Comparison of ENCODE assay signal across 8 mouse cellular contexts in the genomic region with DNA sequence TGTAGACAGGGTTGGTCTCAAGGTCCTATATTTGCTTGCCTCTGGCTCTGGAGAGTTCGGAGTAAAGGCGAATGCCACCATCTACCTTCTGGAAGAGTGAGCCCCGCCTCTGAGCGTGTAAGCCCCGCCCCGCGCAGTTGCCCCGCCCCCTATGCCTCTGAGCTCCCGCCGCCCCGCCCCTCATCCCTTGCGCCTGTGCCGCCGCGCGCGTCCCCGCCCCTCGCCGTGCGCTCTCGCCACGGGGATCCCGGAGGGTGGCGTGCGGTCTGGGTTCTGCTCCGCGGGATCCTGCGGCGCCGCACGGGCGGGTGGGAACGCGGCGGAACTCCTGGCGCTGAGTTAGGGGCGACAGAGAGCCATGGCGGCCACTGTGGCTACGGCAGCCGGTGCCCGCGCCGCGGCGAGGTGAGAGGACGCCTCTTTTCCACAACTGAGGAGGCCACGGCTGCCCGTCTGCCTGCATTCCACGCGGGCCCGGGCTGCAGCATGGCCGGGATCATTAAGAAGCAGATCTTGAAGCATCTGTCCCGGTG. TPM values are rescaled to one million over a fixed set of nuclear protein-coding genes. Genes with fewer than 3 reads are reported as not detected.
DNase-seq lines count a peak whose midpoint lies in the region; ATAC-seq lines count a peak whose summit lies in the region.

A gene (plus strand): TSS at position 177 of the 533 bp plus-strand sequence.

- H3K9ac ChIP-seq in intestine, embryonic 14.5 days (ENCODE audit: low read length), result peak within 1 kb of the TSS; percentile 87

- peak within 1 kb of the TSS; percentile 71 for H3K27ac ChIP-seq in intestine, embryonic 14.5 days (ENCODE audit: low read depth)

- H3K4me2 ChIP-seq in intestine, embryonic 14.5 days (ENCODE audit: low read length), result peak within 1 kb of the TSS; percentile 93

- H3K36me3 ChIP-seq in intestine, embryonic 14.5 days (ENCODE audit: control insufficient read depth, insufficient read depth, low read length), result peaks cover 24% of the 10 kb centered on the region

- WGBS in intestine, embryonic 14.5 days, result under 1% methylated on average over 48 of the region's 54 CpGs

- no peaks in the 10 kb centered on the region for H3K9me3 ChIP-seq in intestine, embryonic 14.5 days (ENCODE audit: control insufficient read depth, low read length)

- intact Hi-C loops in left cerebral cortex, postnatal 10 days (cut with DNase I), result no loop called here

- peak; percentile 79 for ATAC-seq in intestine, embryonic 14.5 days (replicated peaks; ENCODE audit: low FRiP score, low TSS enrichment, low read depth)
- ATAC-seq in megakaryocyte progenitor cell, adult 5-6 weeks (replicated peaks; ENCODE audit: poor library complexity), result peak; percentile 66

- H3K27me3 ChIP-seq in intestine, embryonic 14.5 days (replicated peaks; ENCODE audit: control insufficient read depth, insufficient read depth, low read length), result no peaks in the 10 kb centered on the region

- DNase-seq in adrenal gland, adult 18-20 months (ENCODE audit: low spot score in 2 of 2), result peak; percentile 76 to 82
- peak; percentile 90 for DNase-seq in embryo, embryonic 10.5 days (ENCODE audit: low spot score)
- peak; percentile 83 for DNase-seq in gastrocnemius, postnatal 25 days
- DNase-seq in intestine, embryonic 14.5 days (ENCODE audit: low spot score), result peak; percentile 91
- DNase-seq in left cerebral cortex, postnatal 10 days (ENCODE audit: extremely low spot score in 1 of 2, low spot score in 2 of 2), result peak; percentile 31 to 90
- peak; percentile 86 for DNase-seq in right cerebral cortex, postnatal 14 days
- DNase-seq in urinary bladder, postnatal 25 days (ENCODE audit: low spot score), result peak; percentile 77

- peaks cover 15% of the 10 kb centered on the region for H3K4me1 ChIP-seq in intestine, embryonic 14.5 days (replicated peaks; ENCODE audit: control insufficient read depth, insufficient read depth, low read length)

- peak within 1 kb of the TSS; percentile 94 for H3K4me3 ChIP-seq in intestine, embryonic 14.5 days (ENCODE audit: low read depth, low read length)

RNA-seq across cellular contexts. Expression of the gene that starts here (rescaled TPM):
- 10 to 100 TPM; 19.7 to 33.5 TPM for total RNA-seq in adrenal gland, adult 18-20 months (2021)
- total RNA-seq in gastrocnemius, postnatal 25 days (2021), result 10 to 100 TPM; 21.5 to 24.4 TPM
- polyA plus RNA-seq in intestine, embryonic 14.5 days (2014; fragmentation: Nextera tagmentation; extraction: Ambion mirVana), result 5.8 and 6.6 TPM in 2 replicates
- 10 to 100 TPM; 22.9 to 23.8 TPM for total RNA-seq in left cerebral cortex, postnatal 10 days (2021)
- total RNA-seq in megakaryocyte progenitor cell, adult 5-6 weeks (2015), result 6.0 and 8.1 TPM in 2 replicates
- 8.4 and 9.3 TPM in 2 replicates for total RNA-seq in megakaryocyte progenitor cell, adult 5-6 weeks (2017)

Comparison
In these comparisons a context has a peak if more than half of its experiments do, and no peak if none do; other contexts are left out.
1. Peak in every context shown above with its lines: DNase-seq, ATAC-seq, H3K4me3 ChIP-seq and H3K27ac ChIP-seq.